10 mouse cellular contexts compared by ENCODE assay signal in genomic region chr10:24873624-24874023, GRCm38 (mm10). TPM values are rescaled to one million over a fixed set of nuclear protein-coding genes. Genes with fewer than 3 reads are reported as not detected.
DNase-seq lines count a peak whose midpoint lies in the region; TF ChIP-seq lines count a peak whose summit lies in the region.
"Had no signal": no experiment of that assay in that cellular context is flagged by ENCODE, and none has a peak within 500 bp of the region (broad histone marks: within the 10 kb centered on the region; RNA-seq: fewer than 3 reads in every experiment).

No protein-coding gene starts in this region.

- TF ChIP-seq CTCF in brain, embryonic 14.5 days (IDR thresholded peaks at IDR 0.05; ENCODE audit: borderline replicate concordance, extremely low read depth, insufficient read depth, insufficient read length), result peak; percentile 31; the same call in 1 of the 2 replicates

- no peak for TF ChIP-seq POLR2A in brain, embryonic 14.5 days (IDR thresholded peaks at IDR 0.05; ENCODE audit: borderline replicate concordance, extremely low read depth, insufficient read depth, insufficient read length, poor library complexity, severe bottlenecking)

- peak; percentile 13 for DNase-seq in kidney, postnatal 10 days
- DNase-seq in kidney, adult 11 months, result no peak
- peak; percentile 28 for DNase-seq in 416B (ENCODE audit: low read depth)
- peak; percentile 23 to 44 for DNase-seq in B cell, adult 2 months
- no peak for DNase-seq in brain, embryonic 14.5 days (ENCODE audit: low read depth)
- DNase-seq in adipocyte (ENCODE audit: low spot score), result no peak
- no peak for DNase-seq in cerebellum, adult 8-10 months
- DNase-seq: cerebellum, adult 9-10 months; layer of hippocampus, adult 9-11 months had no signal

RNA-seq across cellular contexts. Expression of gene Med23, which starts 3.8 kb away (rescaled TPM):
- polyA plus RNA-seq in brain, embryonic 14.5 days (2012; rRNA removed), result 51.8 and 56.1 TPM in 2 replicates

RNA-seq across cellular contexts. Expression of gene Enpp3, which starts 31.0 kb away (rescaled TPM):
- polyA plus RNA-seq in brain, embryonic 14.5 days (2012; rRNA removed), result 1.7 and 2.7 TPM in 2 replicates
- polyA plus RNA-seq: inflammation-experienced regulatory T-cells, adult 6 months had no signal

RNA-seq across cellular contexts. Expression of gene Arg1, which starts 53.7 kb away (rescaled TPM):
- 0.62 and 0.63 TPM in 2 replicates for polyA plus RNA-seq in brain, embryonic 14.5 days (2012; rRNA removed)

Comparison
In these comparisons a context has a peak if more than half of its experiments do, and no peak if none do; other contexts are left out.
1. DNase-seq: peak in kidney, postnatal 10 days (single experiment), 416B (single experiment) and B cell, adult 2 months (2 of 2); none in kidney, adult 11 months (single experiment), brain, embryonic 14.5 days (single experiment), adipocyte (single experiment) and cerebellum, adult 8-10 months (single experiment).